Mouse (Mus musculus): ENCODE results near the gene Dcakd.

The Dcakd gene

GRCm38 (mm10) chr11:103028176-103028891 is at the start of gene Dcakd, which contains the start of gene Nmt1:
TSS of gene Dcakd (minus strand) at chr11:103028333.
TSS of gene Nmt1 (plus strand) at chr11:103028190.
- DNase-seq (ENCODE audit: low spot score): peak; percentile 89

- DNase-seq (ENCODE audit: low spot score): no peak
These were observed 48.4 kb upstream of the Dcakd start for GRCm38 (mm10) chr11:103076581-103076980.

- peak; percentile 4 for DNase-seq (ENCODE audit: low spot score)
These were observed 47.9 kb upstream of the Dcakd start for GRCm38 (mm10) chr11:103076010-103076409.

- DNase-seq (ENCODE audit: low spot score): no peak
These were observed 46.7 kb upstream of the Dcakd start for GRCm38 (mm10) chr11:103074796-103075323.

- peak; percentile 3 for DNase-seq (ENCODE audit: low spot score)
These were observed 46.1 kb upstream of the Dcakd start for GRCm38 (mm10) chr11:103074121-103074650.

- no peak for DNase-seq (ENCODE audit: low spot score)
These were observed 45.5 kb upstream of the Dcakd start for GRCm38 (mm10) chr11:103073671-103074070.

- no peak for DNase-seq (ENCODE audit: low spot score)
These were observed 42.3 kb upstream of the Dcakd start for GRCm38 (mm10) chr11:103070322-103070880.

- DNase-seq (ENCODE audit: low spot score): no peak
These were observed 41.6 kb upstream of the Dcakd start for GRCm38 (mm10) chr11:103069731-103070130.

GRCm38 (mm10) chr11:103068884-103069283 is 40.8 kb upstream of the Dcakd start:
- no peak for DNase-seq (ENCODE audit: low spot score)

- no peak for DNase-seq (ENCODE audit: low spot score)
These were observed 40.1 kb upstream of the Dcakd start for GRCm38 (mm10) chr11:103068272-103068671.

GRCm38 (mm10) chr11:103067457-103068001 is 39.4 kb upstream of the Dcakd start:
- DNase-seq (ENCODE audit: low spot score): peak; percentile 44

- DNase-seq (ENCODE audit: low spot score): no peak
These were observed 38.9 kb upstream of the Dcakd start for GRCm38 (mm10) chr11:103067051-103067361.

- peak; percentile 6 for DNase-seq (ENCODE audit: low spot score)
These were observed 38.3 kb upstream of the Dcakd start for GRCm38 (mm10) chr11:103066191-103067050.

- no peak for DNase-seq (ENCODE audit: low spot score)
These were observed 30.5 kb upstream of the Dcakd start for GRCm38 (mm10) chr11:103058499-103059085.

- DNase-seq (ENCODE audit: low spot score): no peak
These were observed 28.5 kb upstream of the Dcakd start for GRCm38 (mm10) chr11:103056636-103057035.

GRCm38 (mm10) chr11:103054798-103055197 is 26.7 kb upstream of the Dcakd start:
- DNase-seq (ENCODE audit: low spot score): no peak

GRCm38 (mm10) chr11:103053191-103054076 is 25.3 kb upstream of the Dcakd start:
- DNase-seq (ENCODE audit: low spot score): no peak

- no peak for DNase-seq (ENCODE audit: low spot score)
These were observed 23.9 kb upstream of the Dcakd start for GRCm38 (mm10) chr11:103052078-103052477.

- peak; percentile 38 for DNase-seq (ENCODE audit: low spot score)
These were observed 23.1 kb upstream of the Dcakd start for GRCm38 (mm10) chr11:103051249-103051691.

- no peak for DNase-seq (ENCODE audit: low spot score)
These were observed 22.0 kb upstream of the Dcakd start for GRCm38 (mm10) chr11:103050153-103050552.

- DNase-seq (ENCODE audit: low spot score): no peak
These were observed 21.5 kb upstream of the Dcakd start for GRCm38 (mm10) chr11:103049611-103050010.

All from ovary, postnatal 36 days (tissue).